Mouse (Mus musculus): ENCODE data around the gene Ypel3. TPM values are rescaled to one million over a fixed set of nuclear protein-coding genes. Genes with fewer than 3 reads are reported as not detected.

Ypel3 gene
- polyA plus RNA-seq, 1 experiment from 2014 or later = 84.9 TPM

DNA sequence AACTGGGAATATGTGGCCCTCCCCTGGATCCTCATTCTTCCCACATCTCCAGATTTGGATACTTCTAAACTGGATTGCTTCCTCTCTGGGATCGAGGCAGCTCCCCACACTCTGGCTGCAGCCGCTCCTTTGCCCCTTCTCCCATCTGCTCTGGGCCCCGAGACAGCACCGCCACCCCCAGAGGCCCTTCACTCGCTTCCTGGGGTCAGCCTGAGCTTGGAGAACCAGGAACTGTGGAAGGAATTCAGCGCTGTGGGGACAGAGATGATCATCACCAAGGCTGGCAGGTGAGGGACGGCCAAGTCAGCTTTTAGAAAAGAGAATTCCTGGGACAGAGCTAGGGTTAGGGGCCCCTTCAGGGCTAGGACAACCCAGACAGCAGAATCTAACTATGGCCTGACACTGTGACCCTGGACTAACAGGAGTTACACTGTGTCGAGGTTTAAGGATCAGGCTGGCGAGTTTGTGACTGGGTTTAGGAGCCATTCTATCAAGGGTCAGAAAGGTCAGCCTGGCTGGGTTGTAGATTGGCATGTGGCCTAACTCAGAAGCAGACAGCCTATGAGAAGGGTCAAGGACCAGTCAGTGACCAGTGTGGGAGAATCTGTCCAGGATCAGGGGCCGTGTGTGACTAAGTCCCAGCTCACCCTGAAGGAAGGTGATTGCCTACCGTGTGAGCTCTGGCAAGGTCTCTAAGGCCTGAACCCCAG, 5.1 kb downstream of the Ypel3 start:
- H3K9me3 ChIP-seq (replicated peaks; ENCODE audit: control insufficient read depth, low read length) = no peaks in the 10 kb centered on the region
- H3K4me3 ChIP-seq (ENCODE audit: low read depth, low read length) = 0 out of 2 replicates have a peak overlapping the region, but pooled peaks have one; percentile 47
- H3K4me2 ChIP-seq = peak overlapping the region; percentile 89
- WGBS (ENCODE audit: insufficient replicate concordance) = 28% methylated on average over 11 of the region's 11 CpGs
- H3K4me1 ChIP-seq (ENCODE audit: control insufficient read depth, insufficient read depth, low read length) = peaks cover 29% of the 10 kb centered on the region
- peaks cover 18% of the 10 kb centered on the region for H3K36me3 ChIP-seq (ENCODE audit: control insufficient read depth, insufficient read depth, low read length)
- H3K27me3 ChIP-seq (ENCODE audit: control insufficient read depth, insufficient read depth, low read length) = no peaks in the 10 kb centered on the region
- no peak overlapping the region for H3K9ac ChIP-seq (ENCODE audit: low read depth, low read length)
- ATAC-seq (replicated peaks; ENCODE audit: insufficient number of reproducible peaks, low FRiP score, low TSS enrichment) = no peak
- no peak overlapping the region for H3K27ac ChIP-seq (ENCODE audit: low read depth, low read length)

DNA sequence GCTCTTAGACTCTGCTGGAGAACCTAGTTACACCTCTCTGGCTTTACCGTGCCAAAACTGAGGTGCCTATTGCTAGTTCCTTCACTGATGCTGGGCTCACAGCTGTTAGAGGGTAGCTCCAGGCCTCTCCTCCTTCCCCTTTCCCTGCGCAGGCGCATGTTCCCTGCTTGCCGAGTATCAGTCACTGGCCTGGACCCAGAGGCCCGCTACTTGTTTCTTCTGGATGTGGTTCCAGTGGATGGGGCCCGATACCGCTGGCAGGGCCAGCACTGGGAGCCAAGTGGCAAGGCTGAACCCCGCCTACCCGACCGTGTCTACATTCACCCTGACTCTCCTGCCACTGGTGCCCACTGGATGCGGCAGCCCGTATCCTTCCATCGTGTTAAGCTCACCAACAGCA, 5.9 kb downstream of the Ypel3 start:
- peaks cover 27% of the 10 kb centered on the region for H3K36me3 ChIP-seq (ENCODE audit: control insufficient read depth, insufficient read depth, low read length)

DNA sequence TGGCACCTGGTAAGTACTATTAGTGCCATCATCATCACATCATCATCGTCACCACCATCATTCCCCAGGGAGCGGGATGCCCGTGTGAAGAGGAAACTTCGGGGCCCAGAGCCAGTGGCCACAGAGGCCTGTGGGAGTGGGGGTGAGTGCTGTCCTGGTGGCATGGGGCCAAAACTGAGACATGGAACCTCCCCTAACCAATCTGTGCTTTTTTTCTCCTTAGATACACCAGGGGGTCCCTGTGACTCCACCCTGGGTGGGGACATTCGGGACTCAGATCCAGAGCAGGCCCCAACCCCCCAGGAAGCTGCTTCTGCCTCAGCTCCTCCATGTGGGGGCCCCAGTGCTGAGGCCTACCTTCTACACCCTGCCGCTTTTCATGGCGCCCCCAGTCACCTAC, 7.7 kb downstream of the Ypel3 start:
- H3K4me2 ChIP-seq = no peak overlapping the region
- ATAC-seq (replicated peaks; ENCODE audit: insufficient number of reproducible peaks, low FRiP score, low TSS enrichment) = no peak
- H3K27me3 ChIP-seq (ENCODE audit: control insufficient read depth, insufficient read depth, low read length) = no peaks in the 10 kb centered on the region
- H3K36me3 ChIP-seq (ENCODE audit: control insufficient read depth, insufficient read depth, low read length) = peaks cover 43% of the 10 kb centered on the region
- no peaks in the 10 kb centered on the region for H3K9me3 ChIP-seq (replicated peaks; ENCODE audit: control insufficient read depth, low read length)
- WGBS (ENCODE audit: insufficient replicate concordance) = 88% methylated on average over 7 of the region's 7 CpGs
- no peak overlapping the region for H3K9ac ChIP-seq (ENCODE audit: low read depth, low read length)
- peaks cover 17% of the 10 kb centered on the region for H3K4me1 ChIP-seq (ENCODE audit: control insufficient read depth, insufficient read depth, low read length)
- H3K27ac ChIP-seq (ENCODE audit: low read depth, low read length) = no peak overlapping the region
- no peak overlapping the region for H3K4me3 ChIP-seq (ENCODE audit: low read depth, low read length)

More for the DNA sequence above, 5.9 kb downstream of the Ypel3 start:
- Histone ChIP-seq H3K9ac (ENCODE audit: low read depth, low read length) (no peak overlapping the region), H3K4me2 (no peak overlapping the region), H3K9me3 (replicated peaks; ENCODE audit: control insufficient read depth, low read length) (no peaks in the 10 kb centered on the region), H3K4me1 (ENCODE audit: control insufficient read depth, insufficient read depth, low read length) (peaks cover 22% of the 10 kb centered on the region), H3K27ac (ENCODE audit: low read depth, low read length) (no peak overlapping the region), H3K27me3 (ENCODE audit: control insufficient read depth, insufficient read depth, low read length) (no peaks in the 10 kb centered on the region), H3K4me3 (ENCODE audit: low read depth, low read length) (no peak overlapping the region)
- no peak for ATAC-seq (replicated peaks; ENCODE audit: insufficient number of reproducible peaks, low FRiP score, low TSS enrichment)
- WGBS (ENCODE audit: insufficient replicate concordance) = 82% methylated on average over 13 of the region's 13 CpGs

DNA sequence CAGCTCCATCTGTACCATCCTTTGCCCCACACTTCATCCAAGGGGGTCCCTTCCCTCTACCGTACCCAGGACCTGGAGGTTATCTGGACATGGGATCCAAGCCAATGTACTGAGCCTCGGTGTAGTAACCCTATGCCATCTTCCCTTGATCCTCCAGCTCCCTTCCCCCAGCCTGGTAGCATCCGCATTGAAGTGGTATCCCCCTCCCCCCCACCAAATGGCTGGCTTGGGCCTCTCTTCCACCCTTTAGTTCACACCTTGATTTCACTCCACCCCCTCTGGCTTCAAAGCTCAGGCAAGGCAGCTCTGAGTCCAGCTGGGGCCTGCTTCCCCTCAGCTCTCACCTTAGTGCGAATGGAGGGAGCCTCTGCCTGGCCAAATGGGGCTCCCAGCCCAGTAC, 8.3 kb downstream of the Ypel3 start:
- no peak overlapping the region for H3K27ac ChIP-seq (ENCODE audit: low read depth, low read length)
- peaks cover 45% of the 10 kb centered on the region for H3K36me3 ChIP-seq (ENCODE audit: control insufficient read depth, insufficient read depth, low read length)
- H3K27me3 ChIP-seq (ENCODE audit: control insufficient read depth, insufficient read depth, low read length) = no peaks in the 10 kb centered on the region
- H3K9me3 ChIP-seq (replicated peaks; ENCODE audit: control insufficient read depth, low read length) = no peaks in the 10 kb centered on the region
- H3K9ac ChIP-seq (ENCODE audit: low read depth, low read length) = no peak overlapping the region
- ATAC-seq (replicated peaks; ENCODE audit: insufficient number of reproducible peaks, low FRiP score, low TSS enrichment) = no peak
- WGBS (ENCODE audit: insufficient replicate concordance) = 62% methylated on average over 4 of the region's 4 CpGs
- peaks cover 13% of the 10 kb centered on the region for H3K4me1 ChIP-seq (ENCODE audit: control insufficient read depth, insufficient read depth, low read length)
- no peak overlapping the region for H3K4me2 ChIP-seq
- H3K4me3 ChIP-seq (ENCODE audit: low read depth, low read length) = no peak overlapping the region

DNA sequence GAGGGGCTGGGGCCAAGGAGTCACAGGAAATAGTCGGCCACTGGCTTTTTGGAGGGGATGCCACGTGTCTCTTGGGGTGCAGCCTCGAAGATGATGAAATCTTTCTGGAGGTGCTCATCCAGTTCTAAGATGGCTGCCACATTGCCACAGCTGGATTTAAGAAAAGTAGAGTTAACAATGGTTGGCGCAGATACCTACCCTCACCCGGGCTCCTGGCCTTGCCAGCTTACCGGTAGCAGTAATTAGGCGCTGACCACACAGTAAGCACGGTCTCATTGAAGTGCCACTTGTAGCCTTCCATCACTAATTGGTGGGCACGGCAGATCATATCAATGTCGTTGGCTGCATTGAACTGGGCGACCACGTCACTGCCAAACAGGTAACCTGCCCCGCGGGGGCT, 9.4 kb downstream of the Ypel3 start:
- peaks cover 12% of the 10 kb centered on the region for H3K4me1 ChIP-seq (ENCODE audit: control insufficient read depth, insufficient read depth, low read length)
- H3K4me2 ChIP-seq = no peak overlapping the region
- no peak overlapping the region for H3K4me3 ChIP-seq (ENCODE audit: low read depth, low read length)
- no peaks in the 10 kb centered on the region for H3K9me3 ChIP-seq (replicated peaks; ENCODE audit: control insufficient read depth, low read length)
- H3K27ac ChIP-seq (ENCODE audit: low read depth, low read length) = no peak overlapping the region
- H3K36me3 ChIP-seq (ENCODE audit: control insufficient read depth, insufficient read depth, low read length) = peaks cover 47% of the 10 kb centered on the region
- H3K27me3 ChIP-seq (ENCODE audit: control insufficient read depth, insufficient read depth, low read length) = no peaks in the 10 kb centered on the region
- whole genome bisulfite sequencing (ENCODE audit: insufficient replicate concordance) = 90% methylated on average over 14 of the region's 14 CpGs
- no peak overlapping the region for H3K9ac ChIP-seq (ENCODE audit: low read depth, low read length)
- no peak for ATAC-seq (replicated peaks; ENCODE audit: insufficient number of reproducible peaks, low FRiP score, low TSS enrichment)

DNA sequence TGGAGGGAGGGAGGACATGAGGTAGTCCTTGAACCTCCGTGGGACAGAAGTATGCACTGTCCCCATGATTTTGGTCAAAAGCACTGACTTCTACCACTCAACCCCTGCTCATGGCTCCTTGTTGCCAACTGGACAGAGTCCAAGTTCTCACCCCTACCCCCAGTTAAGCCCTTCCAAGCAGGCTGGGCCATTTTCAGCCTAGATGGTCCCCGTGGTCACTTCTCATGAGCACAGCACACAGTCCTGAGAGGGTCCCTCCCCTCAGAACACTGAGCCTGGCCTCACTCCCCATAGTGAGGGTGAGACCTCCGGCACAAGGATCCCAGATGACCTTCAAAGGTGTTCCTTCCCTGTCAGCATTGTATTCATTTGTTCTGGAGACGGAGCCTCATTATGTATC, 12.4 kb downstream of the Ypel3 start:
- Histone ChIP-seq H3K4me1 (ENCODE audit: control insufficient read depth, insufficient read depth, low read length) (peaks cover 4% of the 10 kb centered on the region), H3K27ac (ENCODE audit: low read depth, low read length) (no peak overlapping the region), H3K4me2 (no peak overlapping the region), H3K9ac (ENCODE audit: low read depth, low read length) (no peak overlapping the region), H3K4me3 (ENCODE audit: low read depth, low read length) (no peak overlapping the region), H3K9me3 (replicated peaks; ENCODE audit: control insufficient read depth, low read length) (no peaks in the 10 kb centered on the region), H3K36me3 (ENCODE audit: control insufficient read depth, insufficient read depth, low read length) (peaks cover 47% of the 10 kb centered on the region), H3K27me3 (ENCODE audit: control insufficient read depth, insufficient read depth, low read length) (no peaks in the 10 kb centered on the region)
- 88% methylated on average over 4 of the region's 4 CpGs for WGBS (ENCODE audit: insufficient replicate concordance)
- ATAC-seq (replicated peaks; ENCODE audit: insufficient number of reproducible peaks, low FRiP score, low TSS enrichment) = no peak

DNA sequence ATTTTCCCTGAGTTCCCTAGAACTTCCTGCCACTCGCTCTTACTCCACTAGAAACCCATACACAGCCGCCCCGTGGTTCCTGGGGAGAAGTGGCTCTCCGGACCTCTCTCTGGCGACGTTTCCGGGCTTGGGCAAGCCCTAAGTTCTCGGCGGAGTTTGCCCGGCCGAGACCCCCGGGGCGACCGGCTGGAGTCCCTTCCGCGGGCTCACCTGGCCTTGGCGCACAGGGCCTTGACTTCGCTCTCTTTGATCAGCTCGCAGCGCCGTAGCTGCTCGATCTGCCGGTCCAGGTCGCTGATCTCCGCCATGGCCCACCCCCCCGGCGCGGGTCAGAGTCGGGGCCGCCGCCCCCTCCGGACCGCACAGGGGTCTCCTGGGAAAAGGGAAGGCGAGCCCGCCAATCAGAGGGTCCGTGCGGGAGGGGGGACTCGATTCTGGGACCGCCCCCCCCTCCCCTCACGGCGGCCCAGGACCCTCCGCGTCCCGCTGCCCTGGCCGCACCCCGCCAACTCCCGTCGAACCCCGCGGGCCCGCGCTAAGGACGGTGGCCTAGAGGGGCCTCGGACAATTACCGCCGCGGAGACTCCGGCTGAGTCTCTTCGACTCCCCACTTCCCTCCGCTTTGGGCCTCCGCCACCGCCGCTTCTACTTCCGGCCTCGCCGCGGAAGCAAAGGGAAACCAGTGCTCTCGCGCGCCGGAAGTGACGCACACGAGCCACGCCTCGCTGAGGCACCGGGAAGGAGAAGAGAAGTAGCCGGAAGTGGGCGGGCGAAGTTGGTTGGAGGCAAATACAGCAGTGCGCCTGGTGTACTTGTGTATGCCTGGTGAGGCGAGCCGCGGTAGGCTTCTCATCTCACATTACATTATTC, 15.3 kb downstream of the Ypel3 start, which contains the start of gene Ppp4c:
Gene Ppp4c (minus strand): TSS at position 646 of the 870 bp plus-strand sequence.
- peaks cover 15% of the 10 kb centered on the region for H3K4me1 ChIP-seq (ENCODE audit: control insufficient read depth, insufficient read depth, low read length)
- peaks cover 45% of the 10 kb centered on the region for H3K36me3 ChIP-seq (ENCODE audit: control insufficient read depth, insufficient read depth, low read length)

DNA sequence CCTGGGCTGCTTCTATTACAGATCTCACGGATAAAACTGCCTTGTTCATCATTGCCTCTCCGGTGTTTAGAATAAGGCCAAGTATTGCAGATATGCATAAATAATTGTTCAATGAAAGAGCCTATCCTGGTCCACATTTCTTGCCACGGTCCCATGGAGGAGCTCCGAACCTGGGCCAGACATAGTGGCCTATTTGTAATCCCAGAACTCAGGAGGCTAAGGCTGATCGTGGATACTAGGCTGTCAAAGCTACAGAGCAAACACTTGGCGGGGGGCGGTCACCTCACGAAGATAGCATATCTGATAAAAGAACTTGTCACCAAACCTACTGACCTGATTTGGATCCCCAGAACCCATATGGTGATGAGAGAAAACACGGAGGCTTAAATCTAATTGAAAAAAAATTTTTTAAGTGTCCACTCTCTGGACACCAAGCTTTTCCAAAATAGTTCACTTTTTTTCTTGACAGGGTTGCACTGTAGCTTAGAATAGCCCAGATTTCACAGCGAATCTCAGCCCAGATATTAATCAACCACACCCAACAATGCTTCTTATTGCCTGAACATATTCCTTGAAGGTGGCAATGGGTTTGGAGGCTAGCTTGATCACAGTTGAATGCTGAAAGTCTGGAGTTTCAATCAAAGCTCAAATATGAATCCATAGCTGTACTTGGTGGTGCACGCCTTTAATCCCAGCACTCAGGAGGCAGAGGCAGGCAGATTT, 16.1 kb downstream of the Ypel3 start:
- ATAC-seq (replicated peaks; ENCODE audit: insufficient number of reproducible peaks, low FRiP score, low TSS enrichment) = no peak
- H3K36me3 ChIP-seq (ENCODE audit: control insufficient read depth, insufficient read depth, low read length) = peaks cover 40% of the 10 kb centered on the region

More for the DNA sequence above, 15.3 kb downstream of the Ypel3 start, which contains the start of gene Ppp4c:
- Histone ChIP-seq H3K27ac (ENCODE audit: low read depth, low read length) (peak within 1 kb of the TSS; percentile 98), H3K27me3 (ENCODE audit: control insufficient read depth, insufficient read depth, low read length) (no peaks in the 10 kb centered on the region), H3K9me3 (replicated peaks; ENCODE audit: control insufficient read depth, low read length) (no peaks in the 10 kb centered on the region), H3K9ac (ENCODE audit: low read depth, low read length) (peak within 1 kb of the TSS; percentile 92), H3K4me2 (peak within 1 kb of the TSS; percentile 80), H3K4me3 (ENCODE audit: low read depth, low read length) (peak within 1 kb of the TSS; percentile 76)
- WGBS (ENCODE audit: insufficient replicate concordance) = under 1% methylated on average over 80 of the region's 83 CpGs
- peak; percentile 85 for ATAC-seq (replicated peaks; ENCODE audit: insufficient number of reproducible peaks, low FRiP score, low TSS enrichment)

More for the DNA sequence above, 16.1 kb downstream of the Ypel3 start:
- H3K4me1 ChIP-seq (ENCODE audit: control insufficient read depth, insufficient read depth, low read length) = peaks cover 18% of the 10 kb centered on the region
- peak overlapping the region; percentile 76 for H3K4me3 ChIP-seq (ENCODE audit: low read depth, low read length)
- H3K27me3 ChIP-seq (ENCODE audit: control insufficient read depth, insufficient read depth, low read length) = no peaks in the 10 kb centered on the region
- WGBS (ENCODE audit: insufficient replicate concordance) = 20% methylated on average over 11 of the region's 11 CpGs
- H3K9ac ChIP-seq (ENCODE audit: low read depth, low read length) = peak overlapping the region; percentile 70
- peak overlapping the region; percentile 98 for H3K27ac ChIP-seq (ENCODE audit: low read depth, low read length)
- no peaks in the 10 kb centered on the region for H3K9me3 ChIP-seq (replicated peaks; ENCODE audit: control insufficient read depth, low read length)
- H3K4me2 ChIP-seq = peak overlapping the region; percentile 80

Measured in heart, embryonic 11.5 days (tissue).